Mouse (Mus musculus) midbrain, embryonic 16.5 days (tissue): ENCODE results near the gene Rac3. TPM values are rescaled to one million over a fixed set of nuclear protein-coding genes. Genes with fewer than 3 reads are reported as not detected.

ENCODE experiments used
- ATAC-seq: fragments of 200-750 bp; cut with Nextera tagmentation; 2 replicates; pipeline ENCODE4 v1.8.0; 2017; ENCODE audit warnings: moderate TSS enrichment
- H3K27ac ChIP-seq: fragments of 300-500 bp; sonication (generic); 2 replicates; pipeline ENCODE4 v1.5.1; 2014; ENCODE audit warnings: mild to moderate bottlenecking, low read length, mixed read lengths
- H3K27me3 ChIP-seq: fragments of 300-500 bp; sonication (generic); 2 replicates; pipeline ENCODE4 v1.6.1; 2014; ENCODE audit warnings: low read depth, low read length, mixed read lengths; ENCODE audit not compliant: control insufficient read depth, insufficient read depth
- H3K36me3 ChIP-seq: fragments of 300-500 bp; sonication (generic); 2 replicates; pipeline ENCODE4 v1.6.1; 2014; ENCODE audit warnings: mild to moderate bottlenecking, low read length, moderate library complexity, mixed read lengths; ENCODE audit not compliant: control insufficient read depth, insufficient read depth
- H3K4me1 ChIP-seq: fragments of 300-500 bp; sonication (generic); 2 replicates; pipeline ENCODE4 v1.6.1; 2014; ENCODE audit warnings: mild to moderate bottlenecking, low read length, mixed read lengths; ENCODE audit not compliant: control insufficient read depth, insufficient read depth
- H3K4me2 ChIP-seq: fragments of 300-500 bp; sonication (generic); 2 replicates; pipeline ENCODE4 v1.6.1; 2014; ENCODE audit warnings: mild to moderate bottlenecking, low read length, mixed read lengths
- H3K4me3 ChIP-seq: fragments of 300-500 bp; sonication (generic); 2 replicates; pipeline ENCODE4 v1.5.1; 2014; ENCODE audit warnings: low read depth, mild to moderate bottlenecking, low read length, moderate library complexity, mixed read lengths
- H3K9ac ChIP-seq: fragments of 300-500 bp; sonication (generic); 2 replicates; pipeline ENCODE4 v1.6.1; 2014; ENCODE audit warnings: low read depth, low read length, mixed read lengths
- H3K9me3 ChIP-seq: fragments of 300-500 bp; sonication (generic); replicated peaks from 2 replicates; pipeline ENCODE4 v1.6.1; 2014; ENCODE audit warnings: mild to moderate bottlenecking, low read length, mixed read lengths; ENCODE audit not compliant: control insufficient read depth, poor library complexity, severe bottlenecking
- WGBS: fragments of 180-500 bp; shearing (Covaris S2); extraction: QIAGEN DNeasy Blood & Tissue Kit; methylation state at CpG from one replicate; pipeline ENCODE4 v1.1.7; 2014; 5-methylcytosine and 5-hydroxymethylcytosine counted together
- polyA plus RNA-seq: library from polyadenylated mRNA; unstranded; fragments of >200 nt; fragmentation: Nextera tagmentation; extraction: Ambion mirVana; gene quantifications from 2 replicates; pipeline ENCODE4 v1.2.1, GENCODE M21; 2015

The Rac3 gene
- polyA plus RNA-seq, 1 experiment from 2014 or later, result 719 TPM

DNA sequence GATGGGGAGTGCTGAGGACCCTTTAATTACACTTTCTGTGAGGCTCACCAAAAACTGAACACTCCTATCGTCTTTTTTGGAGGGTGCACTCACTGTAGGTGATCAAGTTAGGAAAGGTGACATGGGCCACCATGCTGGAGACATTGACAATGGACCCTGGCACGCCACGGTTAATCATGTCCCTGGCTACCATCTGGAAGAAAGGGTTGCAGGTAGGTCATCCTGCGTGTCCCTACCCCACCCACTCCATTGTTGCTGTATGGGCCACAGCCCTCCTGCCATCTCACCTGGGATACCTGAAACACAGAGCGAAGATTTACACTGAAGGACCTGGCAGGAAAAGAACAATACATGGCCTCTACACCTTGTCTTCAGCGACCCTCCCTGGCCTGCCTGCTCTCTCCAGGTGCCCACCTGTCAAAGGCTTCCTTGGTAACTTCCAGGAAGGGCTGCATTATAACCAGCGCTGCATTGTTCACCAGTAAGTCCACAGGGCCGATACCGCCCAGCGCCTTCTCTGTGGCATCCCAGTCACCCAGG is 9.1 kb downstream of the Rac3 start:
- H3K4me1 ChIP-seq, result peaks cover 11% of the 10 kb centered on the region
- no peaks in the 10 kb centered on the region for H3K9me3 ChIP-seq
- no peak overlapping the region for H3K4me2 ChIP-seq
- H3K9ac ChIP-seq, result no peak overlapping the region
- no peak overlapping the region for H3K4me3 ChIP-seq
- H3K27me3 ChIP-seq, result no peaks in the 10 kb centered on the region; the same call in 1 of the 2 replicates
- H3K27ac ChIP-seq, result no peak overlapping the region
- ATAC-seq, result no peak
- H3K36me3 ChIP-seq, result no peaks in the 10 kb centered on the region
- 90% methylated on average over 10 of the region's 10 CpGs for WGBS

DNA sequence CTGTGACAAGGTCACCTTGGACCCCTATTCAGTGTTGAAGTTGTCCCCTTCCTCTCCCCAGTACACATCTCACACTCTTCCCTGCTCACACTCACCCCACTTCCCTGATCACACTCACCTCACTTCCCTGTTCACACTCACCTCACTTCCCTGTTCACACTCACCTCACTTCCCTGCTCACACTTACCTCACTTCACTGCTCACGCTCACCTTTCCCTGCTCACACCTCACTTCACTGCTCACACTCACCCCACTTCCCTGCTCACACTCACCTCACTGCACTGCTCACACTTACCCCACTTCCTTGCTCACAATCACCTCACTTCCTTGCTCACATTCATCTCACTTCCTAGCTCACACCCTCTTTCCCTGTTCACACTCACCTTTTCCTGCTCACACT is 10.1 kb downstream of the Rac3 start:
- H3K9me3 ChIP-seq, result no peaks in the 10 kb centered on the region
- peaks cover 9% of the 10 kb centered on the region for H3K4me1 ChIP-seq
- no peak overlapping the region for H3K4me3 ChIP-seq
- H3K36me3 ChIP-seq, result no peaks in the 10 kb centered on the region
- WGBS, result 94% methylated on average over 1 of the region's 1 CpGs
- H3K27ac ChIP-seq, result no peak overlapping the region
- no peak overlapping the region for H3K9ac ChIP-seq
- no peaks in the 10 kb centered on the region; the same call in 1 of the 2 replicates for H3K27me3 ChIP-seq
- no peak for ATAC-seq
- H3K4me2 ChIP-seq, result no peak overlapping the region

DNA sequence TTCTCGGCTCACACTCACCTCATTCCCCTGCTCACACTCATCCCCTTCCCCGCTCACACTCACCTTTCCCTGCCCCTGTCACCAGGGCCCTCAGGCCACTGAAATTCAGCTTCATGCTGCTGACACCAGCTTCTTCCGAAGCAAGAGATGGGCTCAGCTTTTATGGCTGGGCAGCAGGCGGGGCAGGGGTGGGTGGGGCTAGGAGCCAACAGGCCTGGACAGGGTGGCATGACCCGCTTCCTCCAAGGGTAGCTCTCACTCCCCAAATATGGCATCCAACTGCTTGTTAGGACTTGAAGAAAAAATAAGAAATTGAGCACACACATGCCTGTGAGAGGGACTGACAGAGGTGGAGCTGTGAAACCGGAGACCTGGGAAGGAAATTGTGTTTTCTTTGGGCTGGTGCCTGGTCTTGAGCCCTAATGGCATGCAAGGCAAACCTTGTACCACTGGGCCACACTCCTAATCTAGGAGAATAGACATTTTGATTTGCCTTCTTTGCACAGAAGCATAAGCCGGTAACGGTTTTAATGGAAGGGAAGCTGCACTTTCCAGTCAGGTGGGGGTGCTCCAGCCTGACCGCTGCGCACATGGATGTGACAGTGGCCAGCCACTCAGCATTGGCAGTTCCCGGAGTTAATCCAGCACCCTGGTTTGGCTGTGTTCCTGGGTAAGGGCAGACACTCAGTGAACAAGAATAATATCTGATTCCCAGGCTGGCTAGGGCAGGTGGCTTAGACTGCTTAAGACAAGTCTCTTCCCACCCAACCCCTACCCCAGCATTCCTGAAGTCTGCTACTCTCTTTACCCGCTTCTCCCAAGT is 10.8 kb downstream of the Rac3 start, which contains the start of gene Cbr2:
Gene Cbr2, minus strand, starts transcription at position 257 of the 823 bp plus-strand sequence.
- Histone ChIP-seq H3K9ac (no peak within 1 kb of the TSS), H3K4me3 (no peak within 1 kb of the TSS), H3K9me3 (no peaks in the 10 kb centered on the region), H3K36me3 (no peaks in the 10 kb centered on the region), H3K4me2 (no peak within 1 kb of the TSS), H3K27me3 (no peaks in the 10 kb centered on the region; the same call in 1 of the 2 replicates), H3K4me1 (peaks cover 2% of the 10 kb centered on the region; the same call in 1 of the 2 replicates), H3K27ac (no peak within 1 kb of the TSS)
- no peak for ATAC-seq
- WGBS, result 73% methylated on average over 12 of the region's 12 CpGs

DNA sequence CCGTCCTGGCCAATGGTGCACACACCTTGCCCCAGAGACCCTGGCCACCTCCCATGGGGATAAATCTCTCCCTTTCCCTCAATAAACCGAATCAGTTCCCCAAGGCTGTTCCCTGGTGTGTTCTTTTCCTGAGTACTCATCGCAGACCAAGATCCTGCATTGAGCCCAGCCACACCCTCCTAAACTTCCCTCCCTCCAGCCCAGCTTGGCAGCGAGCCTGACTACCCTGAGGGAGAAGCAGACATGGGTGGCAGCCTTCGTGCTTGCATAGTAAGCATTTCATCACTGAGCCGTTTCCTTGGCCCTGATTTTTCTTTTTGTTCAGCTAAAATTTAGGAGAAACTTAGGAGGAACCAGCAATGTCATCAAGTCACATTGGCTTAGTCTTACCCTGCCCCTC is 12.3 kb downstream of the Rac3 start:
- no peaks in the 10 kb centered on the region for H3K36me3 ChIP-seq
- no peak overlapping the region for H3K4me2 ChIP-seq
- peaks cover 2% of the 10 kb centered on the region; the same call in 1 of the 2 replicates for H3K4me1 ChIP-seq
- H3K9ac ChIP-seq, result no peak overlapping the region
- H3K27me3 ChIP-seq, result no peaks in the 10 kb centered on the region; the same call in 1 of the 2 replicates
- H3K27ac ChIP-seq, result no peak overlapping the region
- H3K4me3 ChIP-seq, result no peak overlapping the region
- 55% methylated on average over 6 of the region's 6 CpGs for WGBS
- no peaks in the 10 kb centered on the region for H3K9me3 ChIP-seq
- no peak for ATAC-seq

DNA sequence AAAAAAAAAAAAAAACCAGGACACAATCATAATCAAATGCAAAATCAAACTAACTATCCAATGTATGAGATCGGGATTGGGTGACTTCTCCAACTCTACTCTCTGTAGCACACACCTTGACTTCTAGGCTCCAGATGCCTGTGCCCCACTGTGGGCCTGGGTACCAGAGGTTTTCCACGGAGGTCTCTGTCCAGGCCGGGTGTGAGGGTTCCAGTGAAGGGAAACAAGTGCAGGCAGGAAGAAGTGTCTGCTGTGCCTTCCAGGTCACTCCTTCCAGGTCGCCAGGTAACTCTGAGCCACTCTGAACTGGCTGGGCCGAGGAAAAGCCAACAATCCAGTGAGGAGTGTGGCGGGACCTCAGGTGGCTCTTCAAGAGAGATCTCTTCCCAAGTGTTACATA is 15.2 kb downstream of the Rac3 start:
- 75% methylated on average over 6 of the region's 6 CpGs for WGBS
- Histone ChIP-seq H3K9me3 (no peaks in the 10 kb centered on the region), H3K27ac (no peak overlapping the region)

DNA sequence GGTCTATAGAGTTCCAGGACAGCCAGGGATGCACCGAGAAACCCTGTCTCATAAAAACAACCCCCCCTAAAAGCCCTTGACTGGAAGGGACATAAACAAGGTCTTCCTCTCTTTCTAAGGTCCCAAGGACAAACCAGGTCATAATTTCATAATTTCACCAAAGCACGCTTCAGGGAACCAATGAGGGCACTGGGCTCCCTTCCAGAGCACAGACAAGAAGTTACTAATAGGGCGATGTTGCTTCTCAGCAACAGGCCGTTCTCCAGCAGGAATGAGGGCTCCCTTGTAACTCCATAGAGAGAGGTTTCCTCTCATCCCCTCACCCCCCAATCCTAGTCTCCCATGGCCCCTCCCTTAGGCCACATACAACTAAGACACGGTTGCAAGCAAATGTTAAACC is 19.7 kb downstream of the Rac3 start:
- Histone ChIP-seq H3K4me2 (no peak overlapping the region), H3K36me3 (no peaks in the 10 kb centered on the region), H3K27ac (no peak overlapping the region), H3K9me3 (no peaks in the 10 kb centered on the region), H3K4me1 (no peaks in the 10 kb centered on the region), H3K4me3 (no peak overlapping the region), H3K9ac (no peak overlapping the region), H3K27me3 (no peaks in the 10 kb centered on the region)
- WGBS, result 90% methylated on average over 5 of the region's 5 CpGs
- ATAC-seq, result no peak

More for the DNA sequence above, 15.2 kb downstream of the Rac3 start:
- ATAC-seq, result no peak
- H3K9ac ChIP-seq, result no peak overlapping the region
- no peaks in the 10 kb centered on the region for H3K4me1 ChIP-seq
- H3K36me3 ChIP-seq, result no peaks in the 10 kb centered on the region
- H3K4me2 ChIP-seq, result no peak overlapping the region
- H3K27me3 ChIP-seq, result no peaks in the 10 kb centered on the region
- no peak overlapping the region for H3K4me3 ChIP-seq

DNA sequence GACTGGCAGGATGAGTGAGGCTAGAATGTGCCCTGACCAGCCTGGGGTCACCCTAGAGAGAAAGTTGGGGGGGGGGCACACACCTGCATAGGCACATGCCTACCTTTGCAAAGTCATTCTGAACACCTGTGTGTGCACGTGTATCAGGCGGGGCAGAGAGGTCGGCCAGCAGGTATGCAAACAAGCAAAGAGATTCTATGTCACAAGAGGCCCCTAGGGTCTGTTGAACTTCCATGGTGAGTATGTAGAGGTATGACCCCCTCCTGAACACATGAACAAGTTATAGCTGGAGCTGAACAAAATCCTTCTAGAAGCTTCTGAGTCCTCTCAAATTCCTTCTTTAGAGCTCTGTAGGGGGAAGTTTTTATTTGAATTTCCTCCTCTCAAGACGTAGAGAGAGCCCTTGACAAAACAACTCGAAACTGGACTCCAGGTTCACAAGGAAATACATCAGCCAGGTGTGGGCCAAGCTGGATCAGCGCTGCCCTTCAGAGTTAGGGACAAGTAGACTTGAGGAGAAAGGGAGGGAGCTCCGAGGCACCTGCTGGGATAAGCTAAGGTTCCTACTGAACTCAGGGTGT is 22.9 kb downstream of the Rac3 start:
- Histone ChIP-seq H3K4me3 (no peak overlapping the region), H3K36me3 (no peaks in the 10 kb centered on the region), H3K4me2 (no peak overlapping the region), H3K9ac (no peak overlapping the region), H3K9me3 (no peaks in the 10 kb centered on the region), H3K27ac (no peak overlapping the region), H3K27me3 (no peaks in the 10 kb centered on the region), H3K4me1 (no peaks in the 10 kb centered on the region)
- ATAC-seq, result no peak
- WGBS, result 79% methylated on average over 7 of the region's 7 CpGs

DNA sequence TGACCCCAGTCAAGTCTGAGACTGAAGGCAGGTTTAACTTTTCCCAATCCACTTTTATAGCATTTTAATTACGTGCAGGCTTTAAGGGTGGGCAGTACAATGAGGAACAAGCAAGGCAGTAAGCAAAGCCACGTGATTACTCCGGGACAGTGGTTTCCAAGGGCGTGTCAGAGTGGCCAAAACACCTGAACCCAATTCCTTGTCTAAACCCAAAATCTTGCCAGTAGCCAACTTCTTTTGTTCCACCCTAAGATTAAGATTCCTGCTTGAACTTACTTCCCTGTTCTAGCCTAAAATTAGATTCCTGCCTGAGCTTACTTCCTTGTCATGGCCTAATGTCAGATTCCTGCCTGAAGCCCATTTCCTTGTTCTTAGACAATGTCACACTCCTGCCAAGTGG is 26.7 kb downstream of the Rac3 start:
- Histone ChIP-seq H3K9ac (no peak overlapping the region), H3K27me3 (no peaks in the 10 kb centered on the region), H3K4me2 (no peak overlapping the region), H3K9me3 (no peaks in the 10 kb centered on the region), H3K4me3 (no peak overlapping the region), H3K27ac (no peak overlapping the region), H3K4me1 (no peaks in the 10 kb centered on the region), H3K36me3 (no peaks in the 10 kb centered on the region)
- ATAC-seq, result no peak
- 80% methylated on average over 4 of the region's 4 CpGs for WGBS

DNA sequence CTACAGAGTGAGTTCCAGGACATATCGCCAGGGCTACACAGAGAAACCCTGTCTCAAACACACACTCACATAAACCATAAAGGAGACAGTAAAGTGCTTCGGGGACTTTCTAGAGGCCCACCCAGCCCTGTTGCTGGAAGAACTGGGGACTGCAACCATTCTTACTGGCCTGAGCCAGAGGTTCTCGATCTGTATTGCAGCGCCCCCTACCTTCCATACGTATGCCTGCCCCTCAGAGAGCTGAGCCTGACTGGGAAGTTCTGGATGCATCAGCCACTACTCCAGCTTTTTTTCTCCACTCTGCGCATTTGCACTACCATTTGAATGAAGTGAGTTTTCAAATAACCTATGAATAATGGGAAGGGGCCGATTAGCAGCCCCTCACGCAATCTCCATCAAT is 28.2 kb downstream of the Rac3 start:
- no peak for ATAC-seq
- Histone ChIP-seq H3K4me3 (no peak overlapping the region), H3K4me2 (no peak overlapping the region), H3K4me1 (no peaks in the 10 kb centered on the region), H3K9me3 (no peaks in the 10 kb centered on the region), H3K36me3 (no peaks in the 10 kb centered on the region), H3K9ac (no peak overlapping the region), H3K27ac (no peak overlapping the region), H3K27me3 (no peaks in the 10 kb centered on the region)
- WGBS, result 64% methylated on average over 8 of the region's 8 CpGs
